Mouse (Mus musculus): ENCODE data around the gene Fam83c. TPM values are rescaled to one million over a fixed set of nuclear protein-coding genes. Genes with fewer than 3 reads are reported as not detected.

Fam83c gene
- polyA plus RNA-seq, 1 experiment from 2014 or later: 0.68 TPM

GRCm38 (mm10) chr2:155809620-155810019 lies 25.0 kb downstream of the Fam83c start:
- H3K4me2 ChIP-seq: no peak overlapping the region
- H3K4me3 ChIP-seq (replicated peaks): no peak overlapping the region
- ATAC-seq (ENCODE audit: low FRiP score): no peak
- no peaks in the 10 kb centered on the region for H3K9me3 ChIP-seq
- H3K4me1 ChIP-seq: no peaks in the 10 kb centered on the region
- H3K36me3 ChIP-seq (replicated peaks): no peaks in the 10 kb centered on the region
- WGBS: 87% methylated on average over 4 of the region's 4 CpGs
- no peak overlapping the region for H3K9ac ChIP-seq
- H3K27me3 ChIP-seq: no peaks in the 10 kb centered on the region
- H3K27ac ChIP-seq: no peak overlapping the region

GRCm38 (mm10) chr2:155807408-155807807 lies 27.2 kb downstream of the Fam83c start:
- H3K9ac ChIP-seq: no peak overlapping the region
- no peaks in the 10 kb centered on the region for H3K9me3 ChIP-seq
- H3K36me3 ChIP-seq (replicated peaks): no peaks in the 10 kb centered on the region
- WGBS: 85% methylated on average over 4 of the region's 4 CpGs
- no peaks in the 10 kb centered on the region for H3K4me1 ChIP-seq
- H3K4me3 ChIP-seq (replicated peaks): no peak overlapping the region
- no peaks in the 10 kb centered on the region for H3K27me3 ChIP-seq
- no peak overlapping the region for H3K27ac ChIP-seq
- ATAC-seq (ENCODE audit: low FRiP score): no peak
- H3K4me2 ChIP-seq: no peak overlapping the region

- no peaks in the 10 kb centered on the region for H3K4me1 ChIP-seq
- no peaks in the 10 kb centered on the region for H3K27me3 ChIP-seq
- H3K36me3 ChIP-seq (replicated peaks): no peaks in the 10 kb centered on the region
- H3K27ac ChIP-seq: no peak overlapping the region
- ATAC-seq (ENCODE audit: low FRiP score): no peak
- 71% methylated on average over 5 of the region's 5 CpGs for WGBS
- H3K4me2 ChIP-seq: no peak overlapping the region
- no peaks in the 10 kb centered on the region for H3K9me3 ChIP-seq
- H3K9ac ChIP-seq: no peak overlapping the region
- H3K4me3 ChIP-seq (replicated peaks): no peak overlapping the region
These were observed 28.1 kb downstream of the Fam83c start for GRCm38 (mm10) chr2:155806548-155806947.

- no peaks in the 10 kb centered on the region for H3K4me1 ChIP-seq
- H3K9me3 ChIP-seq: no peaks in the 10 kb centered on the region
- no peak overlapping the region for H3K4me3 ChIP-seq (replicated peaks)
- ATAC-seq (ENCODE audit: low FRiP score): no peak
- H3K9ac ChIP-seq: no peak overlapping the region
- H3K27me3 ChIP-seq: no peaks in the 10 kb centered on the region
- WGBS: 83% methylated on average over 6 of the region's 6 CpGs
- H3K27ac ChIP-seq: no peak overlapping the region
- H3K4me2 ChIP-seq: no peak overlapping the region
- no peaks in the 10 kb centered on the region for H3K36me3 ChIP-seq (replicated peaks)
These were observed 28.8 kb downstream of the Fam83c start for GRCm38 (mm10) chr2:155805925-155806255.

GRCm38 (mm10) chr2:155805231-155805924 lies 29.3 kb downstream of the Fam83c start:
- Histone ChIP-seq H3K4me3 (replicated peaks) (no peak overlapping the region), H3K36me3 (replicated peaks) (no peaks in the 10 kb centered on the region), H3K27ac (no peak overlapping the region), H3K9ac (no peak overlapping the region), H3K9me3 (no peaks in the 10 kb centered on the region), H3K4me1 (no peaks in the 10 kb centered on the region), H3K4me2 (no peak overlapping the region), H3K27me3 (no peaks in the 10 kb centered on the region)
- WGBS: 72% methylated on average over 6 of the region's 6 CpGs
- ATAC-seq (ENCODE audit: low FRiP score): no peak

GRCm38 (mm10) chr2:155804053-155804452 lies 30.6 kb downstream of the Fam83c start:
- ATAC-seq (ENCODE audit: low FRiP score): no peak
- no peak overlapping the region for H3K4me3 ChIP-seq (replicated peaks)
- no peak overlapping the region for H3K4me2 ChIP-seq
- H3K27me3 ChIP-seq: no peaks in the 10 kb centered on the region
- 81% methylated on average over 5 of the region's 5 CpGs for WGBS
- H3K9ac ChIP-seq: no peak overlapping the region
- H3K4me1 ChIP-seq: no peaks in the 10 kb centered on the region
- no peaks in the 10 kb centered on the region for H3K36me3 ChIP-seq (replicated peaks)
- no peaks in the 10 kb centered on the region for H3K9me3 ChIP-seq
- no peak overlapping the region for H3K27ac ChIP-seq

- WGBS: 57% methylated on average over 3 of the region's 3 CpGs
These were observed 31.9 kb downstream of the Fam83c start for GRCm38 (mm10) chr2:155802761-155803160.

GRCm38 (mm10) chr2:155798613-155799012 lies 36.0 kb downstream of the Fam83c start:
- H3K36me3 ChIP-seq (replicated peaks): 0 out of 2 replicates have a peak, but pooled peaks cover 4% of the 10 kb centered on the region
- H3K9ac ChIP-seq: no peak overlapping the region
- H3K27ac ChIP-seq: no peak overlapping the region
- no peaks in the 10 kb centered on the region for H3K27me3 ChIP-seq
- no peaks in the 10 kb centered on the region for H3K9me3 ChIP-seq
- WGBS: 66% methylated on average over 3 of the region's 3 CpGs
- ATAC-seq (ENCODE audit: low FRiP score): no peak
- H3K4me1 ChIP-seq: no peaks in the 10 kb centered on the region
- H3K4me3 ChIP-seq (replicated peaks): no peak overlapping the region
- no peak overlapping the region for H3K4me2 ChIP-seq

More at GRCm38 (mm10) chr2:155802761-155803160, 31.9 kb downstream of the Fam83c start:
- no peaks in the 10 kb centered on the region for H3K4me1 ChIP-seq
- H3K9ac ChIP-seq: no peak overlapping the region
- ATAC-seq (ENCODE audit: low FRiP score): no peak
- no peak overlapping the region for H3K4me3 ChIP-seq (replicated peaks)
- no peak overlapping the region for H3K4me2 ChIP-seq
- no peaks in the 10 kb centered on the region for H3K27me3 ChIP-seq
- 0 out of 2 replicates have a peak, but pooled peaks cover 4% of the 10 kb centered on the region for H3K36me3 ChIP-seq (replicated peaks)
- H3K9me3 ChIP-seq: no peaks in the 10 kb centered on the region
- H3K27ac ChIP-seq: no peak overlapping the region

GRCm38 (mm10) chr2:155794674-155795445 lies 39.8 kb downstream of the Fam83c start:
- Histone ChIP-seq H3K9me3 (no peaks in the 10 kb centered on the region), H3K4me3 (replicated peaks) (no peak overlapping the region), H3K36me3 (replicated peaks) (0 out of 2 replicates have a peak, but pooled peaks cover 4% of the 10 kb centered on the region), H3K4me1 (peaks cover 6% of the 10 kb centered on the region; the same call in 1 of the 2 replicates), H3K9ac (no peak overlapping the region), H3K27me3 (no peaks in the 10 kb centered on the region), H3K27ac (no peak overlapping the region), H3K4me2 (no peak overlapping the region)
- no peak for ATAC-seq (ENCODE audit: low FRiP score)
- 93% methylated on average over 12 of the region's 12 CpGs for WGBS

- no peaks in the 10 kb centered on the region for H3K36me3 ChIP-seq (replicated peaks)
- ATAC-seq (ENCODE audit: low FRiP score): no peak
- H3K9me3 ChIP-seq: no peaks in the 10 kb centered on the region
- H3K9ac ChIP-seq: no peak overlapping the region
- no peak overlapping the region for H3K27ac ChIP-seq
- no peak overlapping the region for H3K4me3 ChIP-seq (replicated peaks)
- peaks cover 6% of the 10 kb centered on the region; the same call in 1 of the 2 replicates for H3K4me1 ChIP-seq
- WGBS: 21% methylated on average over 12 of the region's 12 CpGs
- no peaks in the 10 kb centered on the region for H3K27me3 ChIP-seq
- H3K4me2 ChIP-seq: peak overlapping the region; percentile 29
These were observed 41.8 kb downstream of the Fam83c start for GRCm38 (mm10) chr2:155792899-155793298.

GRCm38 (mm10) chr2:155787949-155788931 lies 46.4 kb downstream of the Fam83c start:
- WGBS: 83% methylated on average over 18 of the region's 18 CpGs
- H3K27ac ChIP-seq: no peak overlapping the region
- H3K36me3 ChIP-seq (replicated peaks): no peaks in the 10 kb centered on the region
- H3K9me3 ChIP-seq: no peaks in the 10 kb centered on the region
- H3K27me3 ChIP-seq: no peaks in the 10 kb centered on the region
- ATAC-seq (ENCODE audit: low FRiP score): no peak
- H3K4me3 ChIP-seq (replicated peaks): no peak overlapping the region
- H3K9ac ChIP-seq: no peak overlapping the region
- H3K4me2 ChIP-seq: no peak overlapping the region
- peaks cover 4% of the 10 kb centered on the region; the same call in 1 of the 2 replicates for H3K4me1 ChIP-seq

GRCm38 (mm10) chr2:155786905-155787304 lies 47.7 kb downstream of the Fam83c start:
- H3K36me3 ChIP-seq (replicated peaks): no peaks in the 10 kb centered on the region
- H3K4me3 ChIP-seq (replicated peaks): no peak overlapping the region
- H3K27me3 ChIP-seq: no peaks in the 10 kb centered on the region
- no peak overlapping the region for H3K27ac ChIP-seq
- H3K9ac ChIP-seq: no peak overlapping the region
- 75% methylated on average over 5 of the region's 5 CpGs for WGBS
- no peaks in the 10 kb centered on the region for H3K9me3 ChIP-seq
- H3K4me1 ChIP-seq: no peaks in the 10 kb centered on the region
- no peak overlapping the region for H3K4me2 ChIP-seq
- no peak for ATAC-seq (ENCODE audit: low FRiP score)
